Mouse (Mus musculus) kidney, embryonic 16.5 days (tissue): ENCODE data around the gene Commd1. TPM values are rescaled to one million over a fixed set of nuclear protein-coding genes. Genes with fewer than 3 reads are reported as not detected.

Source experiments
- ATAC-seq: fragments of 200-750 bp; cut with Nextera tagmentation; 2 replicates; pipeline ENCODE4 v1.8.0; 2017; ENCODE audit warnings: moderate TSS enrichment; ENCODE audit not compliant: low FRiP score, low TSS enrichment
- H3K27ac ChIP-seq: fragments of 300-500 bp; sonication (generic); 2 replicates; pipeline ENCODE4 v1.5.1; 2014; ENCODE audit warnings: low read length
- H3K27me3 ChIP-seq: fragments of 300-500 bp; sonication (generic); 2 replicates; pipeline ENCODE4 v1.6.1; 2014; ENCODE audit warnings: low read length, control low read depth, mixed read lengths; ENCODE audit not compliant: insufficient read depth
- H3K36me3 ChIP-seq: fragments of 300-500 bp; sonication (generic); 2 replicates; pipeline ENCODE4 v1.6.1; 2014; ENCODE audit warnings: low read length, control low read depth, mixed read lengths; ENCODE audit not compliant: insufficient read depth
- H3K4me1 ChIP-seq: fragments of 300-500 bp; sonication (generic); 2 replicates; pipeline ENCODE4 v1.6.1; 2014; ENCODE audit warnings: low read length, control low read depth, mixed read lengths; ENCODE audit not compliant: insufficient read depth
- H3K4me2 ChIP-seq: fragments of 300-500 bp; sonication (generic); replicated peaks from 2 replicates; pipeline ENCODE4 v1.6.1; 2014; ENCODE audit warnings: low read depth, low read length
- H3K4me3 ChIP-seq: fragments of 300-500 bp; sonication (generic); 2 replicates; pipeline ENCODE4 v1.5.1; 2014; ENCODE audit warnings: mild to moderate bottlenecking, low read length
- H3K9ac ChIP-seq: fragments of 300-500 bp; sonication (generic); replicated peaks from 2 replicates; pipeline ENCODE4 v1.6.1; 2014; ENCODE audit warnings: low read length
- H3K9me3 ChIP-seq: fragments of 300-500 bp; sonication (generic); 2 replicates; pipeline ENCODE4 v1.6.1; 2016; ENCODE audit warnings: low read length, control low read depth
- WGBS: fragments of 180-500 bp; shearing (Covaris S2); extraction: QIAGEN DNeasy Blood & Tissue Kit; methylation state at CpG from one replicate; pipeline ENCODE4 v1.1.7; 2014; 5-methylcytosine and 5-hydroxymethylcytosine counted together
- polyA plus RNA-seq: library from polyadenylated mRNA; unstranded; fragments of >200 nt; fragmentation: Nextera tagmentation; extraction: Ambion mirVana; gene quantifications from 2 replicates; pipeline ENCODE4 v1.2.1, GENCODE M21; 2015

Commd1 gene
- polyA plus RNA-seq, 1 experiment from 2014 or later, result 385 TPM

DNA sequence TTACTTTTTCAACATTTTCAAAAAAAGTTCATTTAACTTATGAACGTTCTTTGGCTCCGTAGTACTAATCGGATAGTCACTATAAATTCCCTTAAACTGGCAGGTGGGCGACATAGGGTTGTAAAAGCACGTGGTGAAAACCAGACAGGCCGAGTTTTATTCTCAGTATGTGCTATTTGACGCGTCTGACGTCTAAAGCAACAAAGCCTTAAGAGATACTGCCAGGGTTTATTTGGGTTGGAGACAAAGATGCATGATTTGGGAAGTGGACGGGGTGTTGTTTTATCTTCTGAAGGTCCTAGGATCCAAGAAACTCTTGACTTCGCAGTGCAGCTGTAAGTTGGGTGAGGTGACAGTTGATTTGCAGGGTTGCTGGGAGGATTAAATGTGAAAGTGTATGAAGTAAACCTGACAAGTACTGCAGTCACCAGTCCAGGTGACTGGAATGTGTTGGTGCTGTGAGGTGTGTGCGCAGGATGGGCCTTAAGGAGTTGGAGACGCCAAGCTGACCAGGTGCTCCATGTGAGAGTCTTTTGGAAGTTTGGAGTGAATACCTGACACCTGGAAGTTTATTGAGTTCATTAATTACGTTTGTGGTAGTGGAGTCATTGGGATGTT is 9.1 kb upstream of the Commd1 start:
- Histone ChIP-seq H3K4me3 (peak overlapping the region; percentile 97), H3K9ac (peak overlapping the region; percentile 97), H3K27me3 (no peaks in the 10 kb centered on the region), H3K4me1 (peaks cover 11% of the 10 kb centered on the region), H3K4me2 (peak overlapping the region; percentile 99), H3K27ac (peak overlapping the region; percentile 93; the same call in 1 of the 2 replicates), H3K9me3 (no peaks in the 10 kb centered on the region), H3K36me3 (peaks cover 20% of the 10 kb centered on the region)
- ATAC-seq, result no peak
- WGBS, result 7% methylated on average over 14 of the region's 14 CpGs

DNA sequence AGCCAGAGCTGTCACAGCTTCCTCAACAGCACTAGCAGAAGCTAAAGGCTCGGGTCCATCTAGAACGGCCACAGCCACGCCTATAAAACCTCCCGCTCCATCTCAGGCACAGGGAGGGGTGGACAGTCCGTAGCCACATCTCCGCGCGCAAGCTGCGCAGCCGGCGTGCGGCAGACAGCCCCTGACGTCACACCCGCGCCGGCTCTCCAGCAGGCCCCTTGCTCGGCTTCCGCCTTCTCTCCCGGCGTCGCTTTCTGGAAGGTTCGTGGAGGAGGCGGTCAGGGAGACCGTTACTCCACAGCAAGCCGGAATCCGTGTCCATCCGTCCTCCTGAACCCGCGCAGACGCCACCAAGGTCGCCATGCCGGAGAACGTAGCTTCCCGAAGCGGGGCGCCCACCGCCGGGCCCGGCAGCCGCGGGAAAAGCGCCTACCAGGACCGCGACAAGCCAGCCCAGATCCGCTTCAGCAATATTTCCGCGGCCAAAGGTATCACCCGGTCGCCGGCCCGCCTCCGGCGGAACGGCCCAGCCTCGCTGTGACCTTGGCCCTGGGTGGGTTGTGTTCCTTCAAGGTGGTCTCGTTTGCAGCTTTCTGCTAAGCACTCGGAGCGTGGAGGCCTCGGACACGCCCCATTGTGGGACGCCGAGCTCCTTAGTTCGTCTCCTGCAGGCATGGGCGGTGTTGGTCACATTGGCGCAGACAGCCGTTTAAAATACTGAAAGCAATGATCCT is 8.4 kb upstream of the Commd1 start, which contains the start of gene Cct4:
Cct4 (plus strand) TSS at position 127 of the 734 bp plus-strand sequence.
- peak; percentile 99 for ATAC-seq
- peak within 1 kb of the TSS; percentile 97 for H3K9ac ChIP-seq
- peaks cover 11% of the 10 kb centered on the region for H3K4me1 ChIP-seq
- H3K4me3 ChIP-seq, result peak within 1 kb of the TSS; percentile 97
- H3K27me3 ChIP-seq, result no peaks in the 10 kb centered on the region
- peaks cover 15% of the 10 kb centered on the region for H3K36me3 ChIP-seq
- peak within 1 kb of the TSS; percentile 99 for H3K4me2 ChIP-seq
- peak within 1 kb of the TSS; percentile 93 for H3K27ac ChIP-seq
- WGBS, result under 1% methylated on average over 60 of the region's 66 CpGs
- H3K9me3 ChIP-seq, result no peaks in the 10 kb centered on the region

DNA sequence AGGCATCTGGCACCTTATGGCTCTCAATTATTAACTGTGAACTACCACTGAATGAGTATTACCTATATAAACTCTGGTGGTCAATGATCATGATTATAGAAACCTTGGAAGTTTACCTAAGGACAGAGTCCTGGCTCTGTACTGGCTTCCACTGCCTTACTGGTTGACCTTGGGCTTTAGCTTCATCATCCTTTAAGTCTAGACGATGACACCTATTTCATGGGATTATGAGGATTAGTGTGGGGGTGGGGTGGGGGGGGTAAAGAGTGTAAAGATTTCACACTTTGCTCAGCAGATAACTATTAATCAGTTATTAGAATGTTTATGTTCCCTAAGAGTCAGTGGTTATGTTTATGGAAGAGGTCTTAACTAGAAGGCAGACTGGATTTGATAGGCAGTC is 7.6 kb upstream of the Commd1 start:
- Histone ChIP-seq H3K4me2 (peak overlapping the region; percentile 99), H3K36me3 (peaks cover 10% of the 10 kb centered on the region), H3K4me3 (peak overlapping the region; percentile 97), H3K27ac (peak overlapping the region; percentile 93), H3K4me1 (peaks cover 11% of the 10 kb centered on the region), H3K9me3 (no peaks in the 10 kb centered on the region), H3K27me3 (no peaks in the 10 kb centered on the region), H3K9ac (peak overlapping the region; percentile 97)
- 38% methylated on average over 1 of the region's 1 CpGs for WGBS
- ATAC-seq, result peak; percentile 10

DNA sequence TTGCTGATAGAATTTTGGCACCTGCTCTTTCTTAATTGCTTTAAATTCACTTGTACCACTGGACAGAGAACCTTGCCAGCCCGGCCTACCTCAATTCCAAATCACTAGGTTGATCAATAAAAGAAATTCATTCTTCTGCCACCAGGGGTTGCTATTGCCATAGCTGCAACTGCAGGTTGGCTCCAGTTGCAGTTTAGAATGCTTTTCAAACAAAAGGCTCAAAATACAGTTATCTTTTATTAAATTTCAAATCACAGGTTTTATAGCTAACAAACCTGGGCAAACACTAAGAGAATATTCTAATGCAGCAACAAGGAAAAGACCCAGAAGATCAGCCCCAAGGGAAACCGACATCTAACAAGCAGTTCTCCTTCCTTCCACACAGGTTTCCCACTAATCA is 5.2 kb upstream of the Commd1 start:
- Histone ChIP-seq H3K4me3 (no peak overlapping the region), H3K9me3 (no peaks in the 10 kb centered on the region), H3K9ac (no peak overlapping the region), H3K36me3 (no peaks in the 10 kb centered on the region), H3K4me1 (peaks cover 10% of the 10 kb centered on the region), H3K27ac (no peak overlapping the region), H3K27me3 (no peaks in the 10 kb centered on the region), H3K4me2 (no peak overlapping the region)
- WGBS, result 38% methylated on average over 2 of the region's 2 CpGs
- ATAC-seq, result no peak

DNA sequence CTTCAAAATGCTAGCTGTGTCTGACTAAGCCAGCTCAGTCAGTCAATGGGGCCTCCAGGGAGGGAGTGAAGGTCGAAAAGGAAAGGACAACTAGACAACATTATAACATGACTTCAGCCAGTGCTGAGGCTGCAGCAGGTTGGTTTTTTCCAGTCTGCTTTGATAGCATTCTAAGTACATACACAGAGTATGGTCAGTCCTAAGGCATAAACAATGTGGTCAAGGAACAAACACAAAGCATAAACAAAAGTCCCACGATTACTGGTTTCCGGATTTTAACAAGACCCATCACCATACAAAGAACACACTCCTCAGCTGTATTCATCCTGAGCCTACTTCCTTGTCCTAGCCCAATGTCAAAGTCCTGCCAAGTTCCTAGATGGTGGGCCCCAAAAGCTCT is 3.3 kb upstream of the Commd1 start:
- no peaks in the 10 kb centered on the region for H3K27me3 ChIP-seq
- peaks cover 10% of the 10 kb centered on the region for H3K4me1 ChIP-seq
- no peak overlapping the region for H3K4me2 ChIP-seq
- no peak overlapping the region for H3K27ac ChIP-seq
- 85% methylated on average over 3 of the region's 3 CpGs for WGBS
- H3K36me3 ChIP-seq, result no peaks in the 10 kb centered on the region
- no peaks in the 10 kb centered on the region for H3K9me3 ChIP-seq
- H3K4me3 ChIP-seq, result no peak overlapping the region
- H3K9ac ChIP-seq, result no peak overlapping the region
- no peak for ATAC-seq

DNA sequence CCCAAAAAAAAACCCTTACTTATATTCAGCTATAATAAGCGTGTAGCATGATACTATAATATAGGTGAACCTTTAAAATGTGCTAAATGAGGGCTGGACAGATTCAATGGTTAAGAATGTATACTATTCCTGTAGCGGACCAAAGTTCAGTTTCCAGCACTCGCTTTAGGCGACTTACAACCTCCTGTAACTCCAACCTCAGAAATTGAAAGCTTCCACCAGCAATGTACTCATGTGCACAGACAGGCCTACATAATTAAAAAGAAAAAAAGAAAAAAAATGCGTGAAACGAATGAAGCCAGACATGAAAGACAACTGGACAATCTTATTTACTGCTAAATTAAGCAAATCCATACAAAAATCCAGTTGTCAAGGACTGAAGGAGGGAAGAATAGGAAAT is 664 bp upstream of the Commd1 start:
- peaks cover 5% of the 10 kb centered on the region; the same call in 1 of the 2 replicates for H3K36me3 ChIP-seq
- H3K27ac ChIP-seq, result no peak overlapping the region
- H3K4me3 ChIP-seq, result no peak overlapping the region
- H3K27me3 ChIP-seq, result no peaks in the 10 kb centered on the region
- no peak overlapping the region for H3K9ac ChIP-seq
- H3K4me1 ChIP-seq, result peaks cover 13% of the 10 kb centered on the region
- no peaks in the 10 kb centered on the region for H3K9me3 ChIP-seq
- ATAC-seq, result no peak
- WGBS, result 76% methylated on average over 6 of the region's 6 CpGs
- H3K4me2 ChIP-seq, result no peak overlapping the region; the same call in 1 of the 2 replicates

DNA sequence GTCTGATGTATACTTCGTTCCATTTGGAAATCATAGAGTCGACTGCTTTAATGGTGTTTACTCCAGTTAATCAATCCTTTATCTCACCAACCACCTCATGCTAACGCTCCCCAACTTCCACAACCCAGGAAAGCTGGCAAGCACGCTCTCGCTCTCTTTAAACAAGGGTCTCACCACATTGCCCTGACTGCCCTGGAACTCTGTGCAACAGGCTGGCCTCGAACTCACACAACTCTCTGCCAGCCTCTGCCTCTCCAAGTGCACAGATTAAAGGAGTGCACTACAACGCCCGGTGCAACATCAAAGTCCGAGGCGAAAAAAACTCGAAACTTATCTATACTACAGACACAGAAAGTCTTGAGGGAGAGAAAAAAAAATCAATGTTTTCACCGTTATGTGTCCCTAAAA is 635 bp downstream of the Commd1 start:
- ATAC-seq, result peak; percentile 52; the same call in 1 of the 2 replicates
- Histone ChIP-seq H3K9me3 (no peaks in the 10 kb centered on the region), H3K4me2 (peak overlapping the region; percentile 86), H3K27ac (peak overlapping the region; percentile 98), H3K9ac (peak overlapping the region; percentile 89), H3K36me3 (peaks cover 11% of the 10 kb centered on the region), H3K27me3 (no peaks in the 10 kb centered on the region), H3K4me3 (peak overlapping the region; percentile 61), H3K4me1 (peaks cover 14% of the 10 kb centered on the region)
- WGBS, result 3% methylated on average over 12 of the region's 12 CpGs

DNA sequence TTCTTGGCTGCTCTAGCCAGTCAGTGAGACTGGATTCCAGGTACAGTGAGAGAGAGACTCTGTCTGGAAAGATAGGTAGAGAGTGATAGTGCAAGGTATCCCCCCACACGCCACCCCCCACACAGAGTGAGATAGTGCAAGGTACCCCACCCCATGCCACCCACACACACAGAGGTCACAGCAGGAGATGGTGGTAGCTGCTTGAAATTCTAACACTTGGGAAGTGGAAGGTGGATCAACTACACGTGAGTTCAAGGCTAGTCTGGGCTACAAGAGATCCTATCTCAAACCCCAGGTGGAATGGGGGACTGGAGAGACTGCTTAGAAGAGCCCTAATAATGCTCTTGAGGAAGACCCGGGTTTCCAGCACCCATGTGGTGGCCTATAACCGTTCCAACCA is 1.1 kb downstream of the Commd1 start:
- peaks cover 16% of the 10 kb centered on the region for H3K36me3 ChIP-seq
- H3K9me3 ChIP-seq, result no peaks in the 10 kb centered on the region
- 0 out of 2 replicates have a peak, but pooled peaks have one; percentile 25 for ATAC-seq
- H3K4me3 ChIP-seq, result peak overlapping the region; percentile 61
- no peak overlapping the region for H3K27ac ChIP-seq
- peak overlapping the region; percentile 89 for H3K9ac ChIP-seq
- H3K4me1 ChIP-seq, result peaks cover 19% of the 10 kb centered on the region
- no peaks in the 10 kb centered on the region for H3K27me3 ChIP-seq
- peak overlapping the region; percentile 86 for H3K4me2 ChIP-seq
- 40% methylated on average over 4 of the region's 4 CpGs for WGBS

DNA sequence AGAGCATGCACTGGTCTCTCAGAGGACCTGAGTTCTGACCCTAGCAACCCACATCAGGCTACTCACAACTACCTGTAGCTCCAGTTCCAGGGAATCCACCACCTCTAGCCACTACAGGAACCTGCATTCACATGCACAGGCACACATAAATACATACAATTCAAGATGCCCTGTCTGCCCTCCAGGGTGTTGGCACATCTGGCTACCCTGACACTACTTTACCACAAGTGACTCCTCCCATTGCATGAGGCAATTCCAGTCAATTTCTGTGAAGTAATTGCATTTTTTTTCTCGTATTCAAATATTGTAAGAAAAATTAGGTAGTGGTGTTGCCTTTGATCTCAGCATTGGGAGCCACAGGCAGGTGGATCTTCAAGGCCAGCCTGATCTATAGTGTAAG is 3.0 kb downstream of the Commd1 start:
- no peaks in the 10 kb centered on the region for H3K27me3 ChIP-seq
- ATAC-seq, result no peak
- H3K27ac ChIP-seq, result no peak overlapping the region
- H3K4me3 ChIP-seq, result no peak overlapping the region
- no peak overlapping the region for H3K4me2 ChIP-seq
- H3K4me1 ChIP-seq, result peaks cover 28% of the 10 kb centered on the region
- H3K9ac ChIP-seq, result no peak overlapping the region
- H3K36me3 ChIP-seq, result peaks cover 18% of the 10 kb centered on the region
- WGBS, result 84% methylated on average over 1 of the region's 1 CpGs
- peaks cover 1% of the 10 kb centered on the region; the same call in 1 of the 2 replicates for H3K9me3 ChIP-seq

DNA sequence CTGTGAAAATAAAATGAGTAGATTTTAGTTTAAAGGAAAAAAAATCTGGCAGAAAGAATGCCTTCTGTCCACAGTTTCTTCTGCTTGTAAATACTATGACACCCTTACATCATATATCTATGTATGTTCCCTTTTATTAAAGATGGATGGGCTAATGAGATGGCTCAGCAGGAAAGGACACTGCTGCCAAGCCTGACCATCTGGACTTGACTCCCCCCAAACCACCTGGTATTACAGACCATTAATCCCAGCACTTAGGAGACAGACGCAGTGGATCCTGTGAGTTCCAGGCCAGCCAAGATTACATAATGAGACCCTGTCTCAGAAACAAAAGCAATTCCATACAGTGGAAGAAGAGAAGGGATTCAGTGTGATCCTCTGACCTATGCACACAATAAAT is 3.5 kb downstream of the Commd1 start:
- H3K4me1 ChIP-seq, result peaks cover 31% of the 10 kb centered on the region
- ATAC-seq, result no peak
- 37% methylated on average over 1 of the region's 1 CpGs for WGBS
- H3K36me3 ChIP-seq, result peaks cover 23% of the 10 kb centered on the region
- no peak overlapping the region for H3K27ac ChIP-seq
- H3K27me3 ChIP-seq, result no peaks in the 10 kb centered on the region
- H3K9ac ChIP-seq, result no peak overlapping the region
- no peak overlapping the region for H3K4me3 ChIP-seq
- peaks cover 6% of the 10 kb centered on the region for H3K9me3 ChIP-seq
- H3K4me2 ChIP-seq, result no peak overlapping the region
